Mouse (Mus musculus) monocyte, adult 59 days (primary cell): ENCODE data around the gene Noxa1. TPM values are rescaled to one million over a fixed set of nuclear protein-coding genes. Genes with fewer than 3 reads are reported as not detected.

ENCODE experiments used
- total RNA-seq, 2 experiments: library from RNA; stranded (reverse); gene quantifications; one replicate each; pipeline ENCODE4 v1.2.4; 2023

Gene Noxa1
- not detected for total RNA-seq

GRCm38 (mm10) chr2:25095109-25095850, at the start of gene Noxa1:
TSS of gene Noxa1 (minus strand) at chr2:25095149.

GRCm38 (mm10) chr2:25080076-25080475, 14.9 kb downstream of the Noxa1 start, which contains the start of gene Entpd8:
TSS of gene Entpd8 (plus strand) at chr2:25080304.

GRCm38 (mm10) chr2:25054221-25055067, 40.5 kb downstream of the Noxa1 start, which contains the start of gene Nsmf:
TSS of gene Nsmf (plus strand) at chr2:25054355.

Other genes starting within 250 kb of the Noxa1 start
- 100 to 1,000 TPM in 1 of 2 experiments, 10 to 100 TPM in 1; 88.4 to 112 TPM for gene Ehmt1, start 175.5 kb downstream of the Noxa1 start, total RNA-seq
- gene Arrdc1, start 159.9 kb downstream of the Noxa1 start, total RNA-seq: 100 to 1,000 TPM; 127 to 131 TPM
- gene Zmynd19, start 145.4 kb downstream of the Noxa1 start, total RNA-seq: 1 to 10 TPM; 7.1 to 7.6 TPM
- 1 to 10 TPM; 6.0 to 7.0 TPM for gene Dph7, start 132.7 kb downstream of the Noxa1 start, total RNA-seq
- gene Mrpl41, start 120.1 kb downstream of the Noxa1 start, total RNA-seq: 10 to 100 TPM; 17.2 to 17.4 TPM
- 100 to 1,000 TPM; 133 to 171 TPM for gene Pnpla7, start 119.1 kb downstream of the Noxa1 start, total RNA-seq
- 10 to 100 TPM; 23.6 to 33.9 TPM for gene Nsmf, start 40.8 kb downstream of the Noxa1 start, total RNA-seq
- not detected for gene Entpd8, start 14.8 kb downstream of the Noxa1 start, total RNA-seq
- 1 to 10 TPM; 5.6 to 5.8 TPM for gene Nrarp, start 85.6 kb upstream of the Noxa1 start, total RNA-seq
- gene Tor4a, start 101.7 kb upstream of the Noxa1 start, total RNA-seq: 10 to 100 TPM; 34.6 to 36.4 TPM
- 10 to 100 TPM; 48.9 to 59.0 TPM for gene Nelfb, start 116.3 kb upstream of the Noxa1 start, total RNA-seq
- gene Stpg3, start 119.5 kb upstream of the Noxa1 start, total RNA-seq: not detected
- not detected for gene Fam166a, start 123.6 kb upstream of the Noxa1 start, total RNA-seq
- gene Tubb4b, start 129.6 kb upstream of the Noxa1 start, total RNA-seq: 10 to 100 TPM; 47.5 to 50.6 TPM
- not detected for gene Slc34a3, start 139.2 kb upstream of the Noxa1 start, total RNA-seq
- not detected for gene Rnf224, start 141.6 kb upstream of the Noxa1 start, total RNA-seq
- gene Rnf208, start 147.1 kb upstream of the Noxa1 start, total RNA-seq: under 1 TPM in 1 of 2 experiments, not detected in 1; 0.88 TPM
- not detected for gene Cysrt1, start 147.3 kb upstream of the Noxa1 start, total RNA-seq
- gene AL732309.1, start 151.7 kb upstream of the Noxa1 start, total RNA-seq: 1 to 10 TPM; 2.3 to 2.6 TPM
- 10 to 100 TPM; 14.0 to 21.2 TPM for gene Tmem203, start 160.3 kb upstream of the Noxa1 start, total RNA-seq
- 10 to 100 TPM; 21.1 to 24.9 TPM for gene Tprn, start 167.5 kb upstream of the Noxa1 start, total RNA-seq
- gene Ssna1, start 177.3 kb upstream of the Noxa1 start, total RNA-seq: 10 to 100 TPM; 49.1 TPM
- gene Anapc2, start 177.3 kb upstream of the Noxa1 start, total RNA-seq: 10 to 100 TPM; 83.4 to 88.1 TPM
- not detected for gene Tmem210, start 193.0 kb upstream of the Noxa1 start, total RNA-seq
- not detected for gene Lrrc26, start 194.8 kb upstream of the Noxa1 start, total RNA-seq
- not detected for gene Grin1, start 224.0 kb upstream of the Noxa1 start, total RNA-seq
- 10 to 100 TPM; 33.9 to 41.6 TPM for gene Man1b1, start 237.2 kb upstream of the Noxa1 start, total RNA-seq